Mouse (Mus musculus) forebrain, embryonic 15.5 days (tissue): Measurements from ENCODE around the gene Lsm2. TPM values are rescaled to one million over a fixed set of nuclear protein-coding genes. Genes with fewer than 3 reads are reported as not detected.
A peak's percentile ranks its signal among the peaks of the same experiment; 100 is the strongest.
"Not testable (repeated sequence)": the region's sequence is repeated elsewhere in the genome, so short reads cannot be mapped to it uniquely, and the experiment has no call there.

Source experiments
- ATAC-seq: fragments of 200-750 bp; cut with Nextera tagmentation; replicated peaks from 2 replicates; pipeline ENCODE4 v1.8.0; 2017; ENCODE audit warnings: mild to moderate bottlenecking, moderate TSS enrichment, moderate library complexity
- H3K27ac ChIP-seq: fragments of 300-500 bp; sonication (generic); replicated peaks from 2 replicates; pipeline ENCODE4 v1.5.1; 2015; ENCODE audit warnings: mild to moderate bottlenecking, inconsistent platforms
- H3K27me3 ChIP-seq: fragments of 300-500 bp; sonication (generic); 2 replicates; pipeline ENCODE4 v1.6.1; 2015; ENCODE audit warnings: inconsistent platforms
- H3K36me3 ChIP-seq: fragments of 300-500 bp; sonication (generic); 2 replicates; pipeline ENCODE4 v1.6.1; 2015; ENCODE audit warnings: mild to moderate bottlenecking, inconsistent platforms
- H3K4me1 ChIP-seq: fragments of 300-500 bp; sonication (generic); 2 replicates; pipeline ENCODE4 v1.6.1; 2015; ENCODE audit warnings: inconsistent platforms
- H3K4me2 ChIP-seq: fragments of 300-500 bp; sonication (generic); replicated peaks from 2 replicates; pipeline ENCODE4 v1.6.1; 2015; ENCODE audit warnings: mild to moderate bottlenecking, inconsistent platforms
- H3K4me3 ChIP-seq: fragments of 300-500 bp; sonication (generic); 2 replicates; pipeline ENCODE4 v1.5.1; 2015; ENCODE audit warnings: mild to moderate bottlenecking, inconsistent platforms
- H3K9ac ChIP-seq: fragments of 300-500 bp; sonication (generic); replicated peaks from 2 replicates; pipeline ENCODE4 v1.6.1; 2015; ENCODE audit warnings: mild to moderate bottlenecking, inconsistent platforms
- H3K9me3 ChIP-seq: fragments of 300-500 bp; sonication (generic); 2 replicates; pipeline ENCODE4 v1.6.1; 2016; ENCODE audit warnings: inconsistent platforms
- WGBS: fragments of 180-500 bp; shearing (Covaris S2); methylation state at CpG from one replicate; pipeline ENCODE4 v1.1.7; 2015; ENCODE audit warnings: mixed read lengths; 5-methylcytosine and 5-hydroxymethylcytosine counted together
- polyA plus RNA-seq: library from polyadenylated mRNA; unstranded; fragments of >200 nt; fragmentation: Nextera tagmentation; extraction: Ambion mirVana; gene quantifications from 2 replicates; pipeline ENCODE4 v1.2.1, GENCODE M21; 2015

The Lsm2 gene
- polyA plus RNA-seq, 1 experiment from 2014 or later = 132 TPM

- no peak for ATAC-seq
- WGBS = 93% methylated on average over 10 of the region's 10 CpGs
Measured at GRCm38 (mm10) chr17:35005158-35005557, 23.5 kb downstream of the Lsm2 start.

GRCm38 (mm10) chr17:35005902-35006301, 24.2 kb downstream of the Lsm2 start:
- not testable (repeated sequence) for H3K9ac ChIP-seq, ATAC-seq, H3K4me3 ChIP-seq, H3K27ac ChIP-seq, H3K27me3 ChIP-seq, H3K4me2 ChIP-seq, H3K9me3 ChIP-seq
- Histone ChIP-seq H3K4me1 (peaks cover 21% of the 10 kb centered on the region), H3K36me3 (peaks cover 64% of the 10 kb centered on the region)
- 92% methylated on average over 5 of the region's 5 CpGs for WGBS

More at GRCm38 (mm10) chr17:35005158-35005557, 23.5 kb downstream of the Lsm2 start:
- Histone ChIP-seq H3K4me3 (no peak overlapping the region), H3K9me3 (no peaks in the 10 kb centered on the region), H3K4me1 (peaks cover 22% of the 10 kb centered on the region), H3K36me3 (peaks cover 56% of the 10 kb centered on the region), H3K4me2 (no peak overlapping the region), H3K27ac (no peak overlapping the region), H3K27me3 (no peaks in the 10 kb centered on the region), H3K9ac (no peak overlapping the region)

DNA sequence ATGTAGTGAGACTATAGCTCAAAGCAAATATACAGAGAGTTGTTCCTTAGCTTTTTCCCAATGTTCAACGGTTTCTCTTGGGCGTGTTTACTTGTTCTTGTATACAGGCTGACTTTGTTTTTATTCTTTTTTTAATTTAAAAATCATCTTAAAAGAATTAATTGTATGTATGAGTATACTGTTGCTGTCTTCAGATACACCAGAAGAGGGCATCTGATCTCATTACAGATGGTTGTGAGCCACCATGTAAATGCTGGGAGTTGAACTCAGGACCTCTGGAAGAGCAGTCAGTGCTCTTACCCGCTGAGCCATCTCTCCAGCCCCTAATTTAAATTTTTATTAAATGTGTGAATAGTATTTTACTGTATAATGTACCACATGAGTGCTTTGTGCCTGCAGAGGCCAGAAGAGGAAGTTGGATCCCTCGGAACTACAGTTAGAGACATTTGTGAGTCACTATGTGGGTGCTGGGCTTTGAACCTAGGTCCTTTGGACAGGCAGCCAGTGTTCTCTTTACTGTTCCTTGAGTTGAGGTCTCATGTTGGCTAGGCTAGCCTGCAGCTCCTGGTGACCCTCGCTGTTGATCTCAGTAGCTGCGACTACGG, 25.8 kb downstream of the Lsm2 start:
- Histone ChIP-seq H3K4me2 (no peak overlapping the region), H3K9ac (no peak overlapping the region), H3K4me1 (peaks cover 11% of the 10 kb centered on the region), H3K27me3 (no peaks in the 10 kb centered on the region), H3K9me3 (no peaks in the 10 kb centered on the region), H3K36me3 (peaks cover 79% of the 10 kb centered on the region), H3K27ac (no peak overlapping the region), H3K4me3 (no peak overlapping the region)
- 95% methylated on average over 7 of the region's 7 CpGs for WGBS
- ATAC-seq = no peak

GRCm38 (mm10) chr17:35009586-35009985, 27.9 kb downstream of the Lsm2 start:
- Histone ChIP-seq H3K4me3 (no peak overlapping the region), H3K36me3 (peaks cover 92% of the 10 kb centered on the region), H3K9me3 (no peaks in the 10 kb centered on the region), H3K4me2 (no peak overlapping the region), H3K27me3 (no peaks in the 10 kb centered on the region), H3K4me1 (no peaks in the 10 kb centered on the region), H3K9ac (no peak overlapping the region), H3K27ac (no peak overlapping the region)
- WGBS = 85% methylated on average over 7 of the region's 7 CpGs
- ATAC-seq = no peak

- Histone ChIP-seq H3K27ac (no peak overlapping the region), H3K4me1 (peaks cover 4% of the 10 kb centered on the region; the same call in 1 of the 2 replicates), H3K4me3 (no peak overlapping the region), H3K4me2 (no peak overlapping the region), H3K27me3 (no peaks in the 10 kb centered on the region), H3K36me3 (peaks cover 94% of the 10 kb centered on the region), H3K9me3 (no peaks in the 10 kb centered on the region), H3K9ac (no peak overlapping the region)
- ATAC-seq = no peak
- WGBS = 91% methylated on average over 8 of the region's 8 CpGs
Measured at GRCm38 (mm10) chr17:35011440-35011839, 29.8 kb downstream of the Lsm2 start.

- 91% methylated on average over 13 of the region's 13 CpGs for WGBS
- no peak for ATAC-seq
- H3K36me3 ChIP-seq = peaks cover 87% of the 10 kb centered on the region
Measured at GRCm38 (mm10) chr17:35012430-35012829, 30.8 kb downstream of the Lsm2 start.

DNA sequence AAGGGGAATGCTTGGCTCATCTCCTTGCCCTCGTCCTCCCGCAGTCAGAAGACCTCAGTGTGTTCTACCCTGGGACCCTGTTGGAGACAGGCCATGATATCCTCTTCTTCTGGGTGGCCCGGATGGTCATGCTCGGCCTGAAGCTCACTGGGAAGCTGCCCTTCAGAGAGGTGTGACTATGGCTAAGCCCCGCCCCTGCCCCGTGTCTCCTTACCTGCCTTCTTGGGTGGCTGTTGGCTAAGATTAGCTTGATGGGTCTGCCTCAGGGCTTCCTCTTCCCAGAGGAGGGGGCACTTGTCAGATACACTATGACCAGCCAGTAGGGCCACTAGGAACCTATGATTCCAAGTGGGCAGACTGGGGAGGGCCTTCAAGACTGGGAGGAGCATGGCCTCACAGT, 31.6 kb downstream of the Lsm2 start:
- Histone ChIP-seq H3K4me2 (no peak overlapping the region), H3K4me1 (peaks cover 6% of the 10 kb centered on the region; the same call in 1 of the 2 replicates), H3K9ac (no peak overlapping the region), H3K27ac (no peak overlapping the region), H3K27me3 (no peaks in the 10 kb centered on the region), H3K4me3 (no peak overlapping the region), H3K36me3 (peaks cover 80% of the 10 kb centered on the region), H3K9me3 (no peaks in the 10 kb centered on the region)
- 85% methylated on average over 6 of the region's 6 CpGs for WGBS
- no peak for ATAC-seq

More at GRCm38 (mm10) chr17:35012430-35012829, 30.8 kb downstream of the Lsm2 start:
- Histone ChIP-seq H3K27me3 (no peaks in the 10 kb centered on the region), H3K9me3 (no peaks in the 10 kb centered on the region), H3K4me2 (no peak overlapping the region), H3K9ac (no peak overlapping the region), H3K4me3 (no peak overlapping the region), H3K4me1 (peaks cover 6% of the 10 kb centered on the region; the same call in 1 of the 2 replicates), H3K27ac (no peak overlapping the region)

DNA sequence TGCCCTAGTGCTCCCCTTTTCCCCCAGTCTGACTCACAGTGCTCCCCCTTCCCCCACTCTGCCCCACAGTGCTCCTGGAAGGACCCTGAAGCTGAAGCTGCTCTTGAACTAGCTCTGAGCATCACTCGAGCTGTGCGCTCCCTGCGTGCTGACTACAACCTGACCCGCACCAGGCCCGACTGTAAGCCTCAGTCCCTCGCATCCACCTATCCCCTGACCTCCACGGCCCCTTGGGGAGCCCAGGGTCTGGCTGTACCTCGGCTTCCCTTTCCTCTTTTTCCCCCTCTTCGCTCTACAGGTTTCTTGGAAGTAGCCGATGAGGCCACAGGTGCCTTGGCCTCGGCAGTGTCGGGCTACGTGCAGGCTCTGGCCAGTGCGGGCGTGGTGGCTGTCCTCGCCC, 33.6 kb downstream of the Lsm2 start:
- 91% methylated on average over 16 of the region's 16 CpGs for WGBS
- peaks cover 62% of the 10 kb centered on the region for H3K36me3 ChIP-seq

DNA sequence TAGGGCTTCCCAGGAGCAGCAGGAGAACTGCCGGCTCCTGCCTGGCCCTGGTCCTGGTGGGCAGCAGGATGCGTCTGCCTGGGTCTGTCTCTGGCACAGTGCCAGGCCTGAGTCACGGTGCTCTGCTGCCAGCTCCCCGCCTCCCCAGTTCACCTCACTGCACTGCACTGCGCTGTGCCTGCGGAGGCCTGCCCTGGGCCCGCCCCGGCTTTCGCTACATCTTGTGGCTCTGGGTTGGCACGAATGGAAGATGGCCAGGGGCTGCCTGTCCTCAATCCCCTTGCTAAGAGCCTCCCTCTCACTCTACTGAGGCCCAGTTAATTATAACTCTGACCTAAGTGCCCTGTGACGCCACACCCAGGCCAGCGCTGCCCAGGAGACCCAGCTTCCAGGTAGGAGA, 34.7 kb downstream of the Lsm2 start, which contains the start of gene Vwa7:
Vwa7 (plus strand) TSS at position 204 of the 400 bp plus-strand sequence.
- Histone ChIP-seq H3K4me2 (no peak within 1 kb of the TSS), H3K36me3 (peaks cover 52% of the 10 kb centered on the region), H3K9me3 (no peaks in the 10 kb centered on the region), H3K27me3 (no peaks in the 10 kb centered on the region), H3K9ac (no peak within 1 kb of the TSS), H3K4me1 (peaks cover 7% of the 10 kb centered on the region), H3K4me3 (no peak within 1 kb of the TSS), H3K27ac (no peak within 1 kb of the TSS)
- ATAC-seq = peak; percentile 61
- WGBS = 44% methylated on average over 12 of the region's 12 CpGs

More for the DNA sequence above, 33.6 kb downstream of the Lsm2 start:
- no peak for ATAC-seq
- no peaks in the 10 kb centered on the region for H3K9me3 ChIP-seq
- H3K9ac ChIP-seq = no peak overlapping the region
- peaks cover 6% of the 10 kb centered on the region; the same call in 1 of the 2 replicates for H3K4me1 ChIP-seq
- no peak overlapping the region for H3K4me3 ChIP-seq
- no peaks in the 10 kb centered on the region for H3K27me3 ChIP-seq
- no peak overlapping the region for H3K27ac ChIP-seq
- no peak overlapping the region for H3K4me2 ChIP-seq

DNA sequence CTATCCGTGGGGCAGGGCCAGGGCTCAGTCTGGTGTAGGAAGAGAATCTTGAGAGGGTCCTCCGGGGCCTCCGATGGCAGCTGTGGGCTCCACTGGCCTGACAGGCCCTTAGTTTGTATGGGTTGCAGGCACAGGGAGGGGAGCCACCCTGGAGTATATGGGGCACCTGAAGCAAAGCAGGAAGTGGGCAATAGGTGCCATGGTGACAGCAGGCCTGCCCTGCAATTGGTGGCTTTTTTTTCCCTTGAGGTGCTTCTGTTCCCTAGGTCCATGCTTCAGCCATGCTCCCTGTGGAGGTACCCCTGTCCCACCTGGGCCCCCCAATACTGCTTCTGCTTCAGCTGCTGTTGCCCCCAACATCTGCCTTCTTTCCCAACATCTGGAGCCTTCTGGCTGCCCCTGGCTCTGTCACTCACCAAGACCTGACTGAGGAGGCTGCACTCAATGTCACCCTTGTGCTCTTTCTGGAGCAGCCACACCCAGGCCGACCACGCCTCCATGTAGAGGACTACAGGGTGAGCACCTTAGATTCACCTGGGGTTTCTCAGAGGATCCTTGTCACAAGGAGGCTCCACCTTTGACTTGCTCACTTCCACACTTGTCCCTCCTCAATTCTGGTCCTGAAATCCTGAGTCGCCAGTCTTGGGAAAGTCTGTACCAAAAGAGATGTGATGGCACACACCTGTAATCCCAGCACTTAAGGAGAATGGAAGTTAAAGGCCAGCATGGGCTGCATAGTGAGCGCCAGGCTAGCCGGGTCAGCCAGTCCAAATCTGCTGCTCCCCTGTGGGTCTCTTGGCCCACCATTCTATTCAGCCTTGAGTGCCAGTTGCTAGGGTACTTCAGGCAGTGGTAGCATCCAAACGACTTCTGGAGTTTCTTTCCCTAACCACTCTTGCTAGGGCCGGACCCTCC, 35.4 kb downstream of the Lsm2 start:
- H3K27ac ChIP-seq = no peak overlapping the region
- H3K4me2 ChIP-seq = no peak overlapping the region
- H3K9me3 ChIP-seq = no peaks in the 10 kb centered on the region
- ATAC-seq = no peak; the same call in 1 of the 2 replicates
- H3K36me3 ChIP-seq = peaks cover 45% of the 10 kb centered on the region
- peaks cover 13% of the 10 kb centered on the region for H3K4me1 ChIP-seq
- H3K9ac ChIP-seq = no peak overlapping the region
- H3K4me3 ChIP-seq = no peak overlapping the region
- H3K27me3 ChIP-seq = no peaks in the 10 kb centered on the region
- WGBS = 80% methylated on average over 10 of the region's 10 CpGs

GRCm38 (mm10) chr17:35017706-35018030, 36.0 kb downstream of the Lsm2 start:
- Histone ChIP-seq H3K27me3 (no peaks in the 10 kb centered on the region), H3K9me3 (no peaks in the 10 kb centered on the region), H3K9ac (no peak overlapping the region), H3K4me3 (no peak overlapping the region), H3K27ac (no peak overlapping the region), H3K4me2 (no peak overlapping the region), H3K4me1 (peaks cover 13% of the 10 kb centered on the region), H3K36me3 (peaks cover 39% of the 10 kb centered on the region)
- WGBS = 78% methylated on average over 14 of the region's 14 CpGs
- ATAC-seq = no peak

GRCm38 (mm10) chr17:35018171-35018570, 36.5 kb downstream of the Lsm2 start:
- H3K9me3 ChIP-seq = no peaks in the 10 kb centered on the region
- ATAC-seq = no peak
- 82% methylated on average over 3 of the region's 3 CpGs for WGBS
- H3K4me2 ChIP-seq = no peak overlapping the region
- no peaks in the 10 kb centered on the region for H3K27me3 ChIP-seq
- H3K36me3 ChIP-seq = peaks cover 34% of the 10 kb centered on the region
- no peak overlapping the region for H3K4me3 ChIP-seq
- H3K9ac ChIP-seq = no peak overlapping the region
- peaks cover 13% of the 10 kb centered on the region for H3K4me1 ChIP-seq
- no peak overlapping the region for H3K27ac ChIP-seq
